Mouse (Mus musculus) kidney, postnatal 14 days (tissue): ENCODE results near the gene Qrich1.

ENCODE experiments used
- DNase-seq: peaks from one replicate; pipeline ENCODE4 v3.0.0; 2022; ENCODE audit warnings: mixed read lengths

Qrich1 gene

DNA sequence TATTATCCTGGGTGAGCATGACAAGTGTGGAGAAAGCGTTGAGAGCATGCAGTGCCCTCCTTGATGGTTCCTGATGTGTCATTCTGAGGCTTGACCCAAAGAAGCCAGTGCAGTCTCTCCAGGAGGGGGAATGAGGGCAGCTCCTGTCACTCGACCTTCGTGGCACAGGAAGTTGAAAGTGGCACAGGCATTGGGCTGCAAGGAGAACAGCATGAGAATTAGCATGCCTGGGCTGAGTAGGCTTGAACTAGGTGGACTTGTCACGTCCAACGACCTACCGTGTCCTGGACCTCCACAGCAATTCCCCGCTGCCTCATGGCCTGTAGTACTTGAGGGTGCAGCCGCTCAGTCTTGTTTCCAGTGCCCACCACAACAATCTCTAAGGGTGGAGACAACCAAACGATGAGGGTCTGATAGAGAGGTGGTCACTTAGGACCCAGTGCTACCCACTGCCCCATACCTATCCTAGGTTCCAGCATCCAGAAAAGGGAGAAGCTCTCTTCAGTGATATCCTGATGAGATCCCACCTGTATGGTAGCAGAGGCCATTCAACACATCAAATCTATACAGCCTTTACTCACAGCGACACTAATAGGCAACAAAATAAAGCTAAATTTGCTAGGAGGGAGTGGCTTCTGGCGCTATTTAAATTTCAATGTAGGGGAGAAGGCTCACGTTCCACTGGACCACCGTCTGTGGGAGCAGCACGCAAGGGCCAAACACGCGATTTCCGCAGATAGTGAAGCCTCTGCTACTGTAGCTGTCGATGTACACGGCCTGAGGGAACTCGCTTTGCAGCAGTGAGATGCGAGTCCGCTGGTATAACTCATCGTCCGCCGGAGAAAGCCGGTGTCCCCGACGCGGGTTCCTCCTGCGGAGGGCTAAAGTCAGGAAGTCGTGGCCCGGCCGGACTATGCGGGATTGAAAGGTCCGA is 49.5 kb downstream of the Qrich1 start:
- no peak for DNase-seq

DNA sequence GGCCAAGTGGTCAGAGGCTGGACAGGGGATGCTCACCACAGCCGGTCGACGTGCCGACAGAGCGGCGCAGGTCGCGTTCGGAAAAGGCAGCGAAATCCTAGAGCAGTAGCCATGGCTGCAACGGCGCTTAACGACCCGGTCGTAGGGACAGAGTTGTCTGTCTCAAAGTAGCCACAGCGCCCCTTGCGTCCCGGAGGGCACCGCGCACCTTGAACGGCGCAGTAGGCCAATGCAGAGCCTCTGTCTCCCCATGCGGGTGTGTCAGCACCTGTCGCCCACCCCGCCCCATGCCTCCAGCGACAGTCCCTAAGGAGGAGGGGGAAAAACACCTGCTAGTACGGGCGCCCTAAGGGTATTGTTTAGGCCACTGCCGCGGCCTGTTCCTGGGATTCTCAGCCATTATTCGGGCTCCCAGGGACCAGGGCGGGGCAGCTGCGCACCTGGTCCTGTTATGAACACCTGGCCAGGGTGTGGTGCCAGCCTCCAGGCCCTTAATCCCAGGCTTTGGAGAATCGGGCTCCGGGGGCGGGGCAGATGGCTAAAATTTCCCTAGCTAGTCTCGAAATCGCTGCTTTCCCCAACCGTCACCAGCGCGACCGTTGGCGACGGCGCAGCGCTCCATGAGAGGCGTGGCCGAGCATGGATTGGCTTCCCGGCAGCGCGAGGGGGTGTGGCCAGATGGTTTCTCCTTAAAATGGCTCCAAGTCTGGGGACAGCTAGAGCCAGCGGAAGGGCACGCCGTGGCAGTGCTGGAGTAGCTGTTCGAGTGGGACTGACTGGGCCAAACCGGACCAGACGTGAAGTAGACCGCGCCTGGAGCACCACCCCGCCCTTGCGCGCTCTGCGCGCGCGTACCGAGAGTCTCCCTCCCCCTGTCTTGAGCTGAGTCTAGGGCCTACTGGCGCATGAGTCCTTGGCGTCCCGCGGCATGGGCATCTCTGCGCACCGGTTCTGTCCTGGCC is 50.5 kb downstream of the Qrich1 start, which contains the start of gene Ndufaf3:
TSS of gene Ndufaf3 (minus strand) at position 620 of the 962 bp plus-strand sequence.
- peak; percentile 98 for DNase-seq

DNA sequence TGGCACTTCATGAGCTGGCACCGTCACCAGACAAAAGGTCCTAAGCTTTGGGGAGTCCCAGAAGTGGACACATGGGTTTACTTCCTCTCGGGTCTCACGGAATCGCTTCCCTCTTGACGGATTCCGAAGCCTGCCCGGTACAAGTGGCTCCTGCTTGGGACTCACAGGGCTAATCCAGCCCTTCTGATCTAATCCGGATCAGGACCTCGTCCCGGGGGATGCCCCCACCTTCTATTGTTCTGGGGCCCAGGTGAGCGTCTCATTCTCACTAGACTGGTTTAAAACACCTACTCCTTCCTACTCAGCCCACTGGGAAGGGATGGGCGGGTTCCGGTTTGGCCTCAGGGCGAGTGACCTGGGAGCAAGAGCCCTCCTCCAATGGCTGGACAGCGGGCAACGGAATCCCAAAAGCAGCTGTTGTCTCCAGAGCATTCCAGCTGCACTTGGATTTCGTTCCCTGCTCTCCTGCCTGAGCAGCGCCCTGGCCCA is 51.4 kb downstream of the Qrich1 start:
- peak; percentile 29 for DNase-seq

DNA sequence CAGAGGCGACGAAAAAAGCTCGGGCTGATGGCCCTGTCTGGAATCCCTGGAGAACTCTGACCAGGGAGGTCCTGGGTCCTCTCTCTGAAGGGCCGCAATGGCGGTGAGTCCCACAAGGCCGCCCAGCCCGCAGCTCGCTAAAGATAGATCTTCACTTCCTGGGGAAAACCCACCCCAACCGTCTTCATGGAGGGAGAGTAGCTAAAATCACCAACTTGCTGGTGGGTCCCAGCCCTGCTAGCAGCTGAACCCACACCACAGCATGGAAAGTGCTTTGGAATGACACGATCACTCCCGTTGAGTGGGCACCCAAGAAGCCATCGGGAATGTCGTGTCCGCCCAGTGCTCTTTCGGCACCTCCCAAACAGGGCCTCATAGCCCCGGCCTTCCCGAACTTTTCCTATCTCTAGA is 51.9 kb downstream of the Qrich1 start:
- DNase-seq = no peak

DNA sequence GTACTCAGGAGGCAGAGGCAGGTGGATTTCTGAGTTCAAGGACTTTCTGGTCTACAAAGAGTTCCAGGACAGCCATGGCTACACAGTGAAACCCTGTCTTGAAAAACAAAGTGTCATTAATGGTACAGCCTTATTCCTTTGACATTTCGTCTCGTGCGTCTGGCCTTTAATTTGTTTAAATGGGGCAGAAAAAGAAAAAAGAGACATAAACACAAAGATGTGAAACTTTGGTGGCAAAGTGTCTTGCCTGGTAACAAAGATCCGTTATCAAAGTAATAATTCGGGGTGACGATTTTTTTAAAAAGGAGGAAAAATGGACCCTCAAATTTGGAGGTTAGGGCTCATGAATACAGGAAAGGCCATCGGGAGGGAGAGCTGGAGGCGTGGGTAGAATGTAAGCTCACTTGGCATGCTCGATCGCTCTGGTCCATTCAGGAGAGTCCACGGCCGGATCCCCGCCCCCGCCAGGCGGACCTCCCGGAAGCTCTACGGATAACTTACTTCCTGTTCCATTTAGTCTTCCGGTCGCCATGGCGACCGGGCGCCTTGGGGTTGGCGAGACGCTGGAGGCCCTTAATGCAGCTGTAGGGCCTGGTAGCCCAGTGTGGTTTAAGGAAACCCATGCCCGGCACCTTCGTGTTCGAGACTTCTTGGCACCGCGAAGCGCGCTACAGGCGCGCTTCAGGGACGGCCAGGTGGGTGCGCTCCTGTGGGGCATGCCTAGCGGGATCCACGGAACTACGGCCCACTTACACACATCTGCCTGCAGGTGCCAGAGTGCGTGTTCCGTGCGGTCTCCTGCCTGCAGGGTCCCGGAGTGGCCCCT is 53.0 kb downstream of the Qrich1 start, which contains the start of gene Dalrd3:
TSS of gene Dalrd3 (plus strand) at position 506 of the 826 bp plus-strand sequence.
- DNase-seq = peak; percentile 96

DNA sequence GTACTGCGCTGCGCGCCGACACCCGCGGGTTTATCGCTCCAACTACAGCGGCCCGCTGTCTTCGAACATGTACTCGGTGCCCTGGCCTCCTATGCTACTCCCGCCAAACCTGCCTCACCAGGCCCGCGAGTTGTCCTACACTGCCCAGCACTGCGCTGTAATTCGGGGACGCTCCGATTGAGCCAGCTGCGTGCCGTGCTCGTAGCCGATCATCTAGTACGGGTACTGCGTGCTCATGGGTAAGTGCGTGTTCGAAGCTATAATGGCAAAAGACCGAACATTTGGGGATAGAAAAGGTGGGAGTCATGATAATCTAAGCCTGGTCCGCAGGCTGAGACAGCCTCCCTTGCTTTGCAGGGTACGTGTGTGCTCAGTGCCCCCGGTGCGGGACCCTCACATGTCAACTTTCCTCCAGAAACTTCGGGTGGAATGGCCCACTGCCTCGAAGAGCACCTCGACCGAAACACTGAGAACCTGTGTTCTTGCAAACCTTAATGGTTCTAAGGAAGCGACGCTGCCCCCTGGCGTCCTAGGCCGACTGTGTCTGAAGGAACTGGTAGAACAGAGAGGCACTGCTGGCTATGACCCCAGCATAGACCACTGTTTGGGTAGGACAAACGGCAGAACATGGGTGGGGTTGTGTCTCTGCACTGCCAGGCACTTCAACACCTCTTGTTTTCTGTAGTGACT is 53.7 kb downstream of the Qrich1 start:
- peak; percentile 85 for DNase-seq

DNA sequence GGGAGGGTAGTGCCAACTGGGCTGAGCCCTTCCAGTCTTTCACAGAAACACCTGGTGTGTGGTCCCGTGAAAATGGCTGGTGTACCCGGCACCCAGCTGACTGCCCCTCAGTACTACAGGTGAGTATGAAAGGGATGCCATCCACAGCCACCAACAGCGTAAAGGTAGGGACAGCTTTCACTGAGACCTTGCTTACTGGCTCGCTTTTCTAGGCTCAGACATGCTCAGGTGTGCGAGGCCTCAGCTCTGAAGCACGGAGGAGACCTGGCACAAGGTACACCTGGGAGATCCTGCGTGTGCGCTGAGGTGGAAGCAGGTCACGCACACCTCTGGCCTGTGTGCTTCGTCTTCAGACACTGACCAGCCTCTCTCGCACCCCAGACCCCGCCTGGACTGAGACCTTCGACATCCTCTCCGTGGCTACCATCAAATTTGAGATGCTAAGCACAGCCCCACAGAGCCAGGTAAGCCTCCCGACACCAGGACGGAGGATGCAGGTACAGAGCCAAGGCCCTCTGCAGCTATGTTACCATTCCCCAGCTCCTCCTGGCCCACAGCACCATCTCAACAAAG is 54.9 kb downstream of the Qrich1 start:
- no peak for DNase-seq

DNA sequence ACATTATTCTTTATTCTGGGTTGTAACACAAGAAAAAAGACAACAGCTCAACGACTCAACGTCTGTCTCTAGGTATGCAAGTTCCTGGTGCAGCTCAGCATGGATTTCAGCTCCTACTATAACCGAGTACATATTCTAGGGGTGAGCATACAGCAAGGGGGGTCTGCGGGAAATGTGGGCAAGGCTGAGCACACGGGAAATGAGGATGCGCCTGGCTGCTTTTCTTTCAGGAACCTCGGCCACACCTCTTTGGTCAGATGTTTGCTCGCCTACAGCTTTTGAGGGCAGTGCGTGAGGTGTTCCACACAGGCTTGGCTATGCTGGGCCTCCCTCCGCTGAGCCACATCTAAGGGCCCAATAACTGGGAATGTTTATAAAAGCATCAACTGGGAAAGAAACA is 55.7 kb downstream of the Qrich1 start:
- no peak for DNase-seq

DNA sequence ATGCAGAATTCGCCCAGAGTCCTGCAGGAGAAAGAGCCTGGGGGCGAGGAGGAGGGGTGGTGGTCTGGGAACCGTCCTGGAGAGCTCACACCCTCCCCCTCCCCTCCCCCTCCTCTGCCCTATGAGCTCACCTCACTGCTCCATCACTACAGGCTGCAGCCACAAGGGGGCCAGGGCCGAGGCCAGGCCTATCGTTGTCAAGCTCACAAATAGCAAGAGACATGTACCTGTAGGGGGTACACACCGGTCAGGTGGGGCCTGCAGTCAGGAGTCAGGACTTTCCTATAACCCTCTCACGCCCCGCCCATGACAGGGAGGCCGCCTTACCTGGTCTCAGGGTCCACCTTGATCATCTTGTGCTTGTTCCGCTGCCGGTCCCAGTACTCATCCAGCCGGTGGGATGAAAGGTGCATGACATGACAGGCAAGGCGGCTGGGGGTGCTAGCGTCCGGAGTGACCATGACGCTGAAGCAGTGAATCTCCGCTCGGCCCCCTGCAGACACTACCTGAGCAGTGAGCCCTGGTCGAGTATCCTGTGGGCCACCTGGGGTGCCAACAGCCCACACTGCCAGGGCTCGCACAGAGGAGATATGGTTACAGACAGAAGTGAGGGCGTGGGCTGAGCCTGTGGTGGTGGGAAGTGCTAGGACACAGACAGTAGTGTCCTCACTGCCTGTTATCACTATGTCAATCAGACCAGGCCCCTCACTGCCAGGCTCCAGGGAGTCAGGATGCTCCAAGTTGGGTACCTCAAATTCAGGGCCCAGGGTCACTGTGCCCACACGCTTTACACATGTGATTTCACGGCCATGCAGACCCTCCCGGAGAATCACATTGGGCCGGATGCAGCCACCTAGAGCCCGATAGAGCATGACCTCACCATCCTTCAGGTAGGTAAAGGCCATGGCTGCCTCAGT is 57.4 kb downstream of the Qrich1 start:
- DNase-seq = peak; percentile 72

GRCm38 (mm10) chr9:108574921-108575320 is 58.3 kb downstream of the Qrich1 start:
- no peak for DNase-seq

GRCm38 (mm10) chr9:108575321-108576297 is 59.0 kb downstream of the Qrich1 start:
- DNase-seq = no peak

- no peak for DNase-seq
Observed at GRCm38 (mm10) chr9:108577025-108577424, 60.4 kb downstream of the Qrich1 start.

DNA sequence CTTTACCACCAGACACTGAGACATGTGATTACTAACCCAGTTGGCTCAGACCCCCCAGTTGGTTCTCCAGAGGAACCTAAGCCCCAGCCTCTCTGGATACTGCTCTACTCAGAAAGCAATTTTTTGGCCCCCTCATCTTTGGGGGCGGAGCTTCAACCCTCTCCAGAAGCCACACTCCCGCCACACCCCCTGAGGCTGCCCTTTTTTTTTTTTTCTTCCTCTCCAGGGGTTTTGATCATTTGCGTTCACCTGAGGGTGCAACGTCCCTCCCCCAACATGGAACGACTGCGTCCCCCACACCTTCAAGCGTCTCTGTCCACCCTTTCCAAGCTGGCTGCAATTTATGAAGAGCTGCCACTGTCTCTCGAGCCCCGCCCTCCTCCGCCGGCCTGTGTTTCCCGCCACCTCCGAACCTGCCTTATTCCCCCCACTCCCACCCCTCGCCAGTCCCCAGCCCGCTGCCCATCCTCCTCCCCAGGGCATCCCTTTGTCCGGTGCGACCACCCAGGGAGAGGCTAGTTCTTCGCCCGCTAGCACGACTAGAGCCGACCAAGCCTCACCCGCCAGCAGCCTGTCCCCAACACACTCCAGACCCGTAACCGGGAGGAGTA is 61.4 kb downstream of the Qrich1 start:
- DNase-seq = peak; percentile 52

DNA sequence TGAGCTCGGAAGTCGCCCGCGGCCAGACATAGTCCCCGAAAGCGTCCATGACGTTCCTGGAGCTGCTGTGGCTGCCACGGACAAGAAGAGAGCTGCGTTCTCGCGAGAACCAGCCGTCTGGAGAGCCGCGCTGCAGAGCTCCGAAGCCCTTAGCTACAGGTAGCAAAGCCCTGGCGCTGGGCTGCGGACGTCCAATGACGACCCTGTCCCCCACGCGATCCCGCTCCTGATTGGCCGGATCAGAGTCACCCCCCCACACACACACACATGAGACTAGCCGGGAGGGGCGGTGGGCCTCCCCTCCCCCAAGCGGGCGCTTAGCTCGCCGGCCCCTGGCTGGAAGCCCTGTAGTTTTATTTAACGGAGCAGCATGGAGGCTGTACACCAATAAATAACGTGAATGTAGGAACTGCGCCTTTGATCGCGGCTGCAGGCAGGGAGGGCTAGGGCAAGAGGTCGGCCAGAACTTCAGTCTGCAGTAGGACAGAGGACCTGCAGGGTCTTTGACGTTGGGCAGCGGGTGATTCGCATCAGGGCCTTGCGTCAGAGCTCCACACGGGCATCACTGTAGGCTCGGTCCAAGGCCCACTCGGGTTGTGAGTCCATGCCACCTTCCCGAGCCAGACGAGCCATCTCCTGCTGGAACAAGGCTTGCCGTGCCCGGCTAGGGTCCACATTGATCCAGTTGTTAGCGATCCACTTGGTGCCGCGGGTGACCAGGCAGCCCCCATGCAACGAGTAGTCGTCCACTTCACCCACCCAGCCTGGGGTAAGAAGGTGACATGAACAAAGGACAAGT is 62.1 kb downstream of the Qrich1 start, which contains the start of gene Wdr6:
TSS of gene Wdr6 (minus strand) at position 195 of the 799 bp plus-strand sequence.
- peak; percentile 96 for DNase-seq

DNA sequence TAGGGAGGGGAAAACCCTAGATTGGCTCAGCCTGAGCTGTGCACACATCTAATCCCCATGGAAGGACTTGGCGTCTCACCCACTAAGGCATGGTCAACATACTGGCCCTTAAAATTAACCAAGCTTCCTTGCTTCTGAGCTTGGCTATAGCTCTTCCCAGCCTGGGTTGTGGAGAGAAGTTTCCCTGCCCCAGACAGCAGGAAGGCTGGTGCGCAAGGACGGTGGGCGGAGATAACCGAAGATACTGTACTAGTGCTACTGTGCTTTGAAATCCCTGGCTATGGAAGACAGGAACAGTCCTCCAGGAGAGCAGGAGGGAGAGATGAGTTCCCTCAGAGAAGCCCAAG is 62.7 kb downstream of the Qrich1 start:
- DNase-seq = no peak

- peak; percentile 66 for DNase-seq
Observed at GRCm38 (mm10) chr9:108587571-108588180, 71.1 kb downstream of the Qrich1 start.

GRCm38 (mm10) chr9:108589229-108589628 is 72.6 kb downstream of the Qrich1 start:
- peak; percentile 13 for DNase-seq
